Mouse (Mus musculus): ENCODE data around the gene Cutc. TPM values are rescaled to one million over a fixed set of nuclear protein-coding genes. Genes with fewer than 3 reads are reported as not detected.

The Cutc gene
- polyA plus RNA-seq, 1 experiment from 2014 or later: 10.8 TPM

DNA sequence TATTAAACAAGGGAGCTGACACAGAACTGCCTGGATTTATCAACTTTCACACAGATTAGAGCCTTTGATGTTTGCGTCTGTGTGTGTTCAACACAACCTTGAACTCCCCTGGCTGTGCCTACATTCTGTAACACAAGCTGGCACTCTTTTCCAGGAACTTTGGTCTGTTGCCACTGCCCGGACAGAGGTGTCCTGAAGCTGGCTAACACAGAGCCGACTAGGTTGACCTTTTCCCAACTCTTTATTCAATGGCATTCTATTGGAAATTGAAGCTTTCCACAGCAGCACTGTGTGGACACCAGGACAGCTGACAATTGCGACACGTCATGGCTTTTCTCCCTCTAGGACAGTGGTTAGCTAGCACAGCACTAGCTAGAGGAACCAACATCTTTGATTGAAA is 44.4 kb downstream of the Cutc start:
- no peaks in the 10 kb centered on the region for H3K9me3 ChIP-seq (replicated peaks; ENCODE audit: control insufficient read depth, low read length)
- no peak overlapping the region for H3K4me2 ChIP-seq (ENCODE audit: low read depth, low read length)
- H3K4me3 ChIP-seq (ENCODE audit: low read depth, low read length): no peak overlapping the region
- 42% methylated on average over 5 of the region's 5 CpGs for WGBS (ENCODE audit: insufficient replicate concordance)
- no peak overlapping the region for H3K27ac ChIP-seq (ENCODE audit: low read length)
- H3K9ac ChIP-seq (ENCODE audit: low read depth, low read length): no peak overlapping the region
- H3K27me3 ChIP-seq (ENCODE audit: control insufficient read depth, insufficient read depth, low read depth, low read length): no peaks in the 10 kb centered on the region
- H3K4me1 ChIP-seq (ENCODE audit: control insufficient read depth, low read depth, low read length): no peaks in the 10 kb centered on the region
- peak; percentile 91 for ATAC-seq (ENCODE audit: low read depth)
- no peaks in the 10 kb centered on the region for H3K36me3 ChIP-seq (ENCODE audit: control insufficient read depth, insufficient read depth)

DNA sequence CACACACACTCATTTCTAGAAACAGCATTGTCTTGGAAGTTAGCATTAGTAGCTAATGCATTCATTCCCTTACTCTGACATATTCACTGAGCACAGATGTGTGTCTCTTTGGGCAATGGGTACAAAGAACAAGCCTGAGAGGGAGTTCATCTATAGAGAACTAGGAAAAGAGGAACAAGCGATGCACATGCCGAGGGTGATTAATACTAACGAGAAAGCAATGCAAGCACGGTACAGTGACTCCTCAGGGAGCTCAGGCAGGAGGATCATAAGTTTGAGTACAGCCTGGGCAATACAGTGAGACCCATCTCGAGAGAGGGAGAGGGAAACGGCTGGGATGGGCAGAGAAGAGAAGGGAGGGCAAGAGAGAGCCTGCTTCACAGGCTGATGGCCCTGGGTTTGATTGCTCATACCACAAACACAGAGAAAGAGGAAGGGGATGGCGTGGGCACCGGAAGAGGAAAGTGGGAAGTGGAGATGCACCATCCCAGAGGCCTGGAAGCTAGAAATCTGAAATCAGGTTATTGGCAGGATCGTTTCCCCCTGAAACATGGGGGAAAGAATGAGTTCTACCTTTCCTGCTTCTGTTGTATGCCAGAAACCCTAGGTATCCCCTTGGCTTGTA is 48.7 kb downstream of the Cutc start:
- Histone ChIP-seq H3K27ac (ENCODE audit: low read length) (no peak overlapping the region), H3K9ac (ENCODE audit: low read depth, low read length) (no peak overlapping the region), H3K27me3 (ENCODE audit: control insufficient read depth, insufficient read depth, low read depth, low read length) (no peaks in the 10 kb centered on the region), H3K4me1 (ENCODE audit: control insufficient read depth, low read depth, low read length) (no peaks in the 10 kb centered on the region), H3K4me3 (ENCODE audit: low read depth, low read length) (no peak overlapping the region), H3K36me3 (ENCODE audit: control insufficient read depth, insufficient read depth) (no peaks in the 10 kb centered on the region), H3K4me2 (ENCODE audit: low read depth, low read length) (no peak overlapping the region), H3K9me3 (replicated peaks; ENCODE audit: control insufficient read depth, low read length) (no peaks in the 10 kb centered on the region)
- ATAC-seq (ENCODE audit: low read depth): no peak
- 20% methylated on average over 9 of the region's 9 CpGs for WGBS (ENCODE audit: insufficient replicate concordance)

DNA sequence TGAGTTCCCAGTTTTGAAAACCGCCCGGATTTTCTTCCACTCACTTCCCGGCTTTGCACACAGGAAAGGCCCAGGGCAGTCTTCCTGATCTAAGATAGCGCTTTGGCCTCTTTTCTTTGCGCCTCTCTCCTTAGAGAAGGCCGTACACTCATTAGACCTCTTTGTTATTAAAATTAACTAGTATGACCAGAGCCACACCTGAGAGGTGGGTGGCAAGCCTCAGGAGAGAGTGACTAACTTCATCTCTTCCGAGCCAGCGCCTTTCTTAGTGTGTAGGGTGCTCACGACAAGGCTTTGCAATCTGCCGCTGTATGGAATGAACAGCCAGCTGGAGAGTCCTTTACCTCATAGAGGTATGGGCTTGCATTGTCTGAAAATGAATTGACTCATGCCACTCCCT is 51.1 kb downstream of the Cutc start:
- Histone ChIP-seq H3K36me3 (ENCODE audit: control insufficient read depth, insufficient read depth) (no peaks in the 10 kb centered on the region), H3K9ac (ENCODE audit: low read depth, low read length) (no peak overlapping the region), H3K4me3 (ENCODE audit: low read depth, low read length) (no peak overlapping the region), H3K4me2 (ENCODE audit: low read depth, low read length) (no peak overlapping the region), H3K27ac (ENCODE audit: low read length) (no peak overlapping the region), H3K27me3 (ENCODE audit: control insufficient read depth, insufficient read depth, low read depth, low read length) (no peaks in the 10 kb centered on the region), H3K9me3 (replicated peaks; ENCODE audit: control insufficient read depth, low read length) (no peaks in the 10 kb centered on the region), H3K4me1 (ENCODE audit: control insufficient read depth, low read depth, low read length) (no peaks in the 10 kb centered on the region)
- no peak for ATAC-seq (ENCODE audit: low read depth)
- WGBS (ENCODE audit: insufficient replicate concordance): 72% methylated on average over 10 of the region's 10 CpGs

DNA sequence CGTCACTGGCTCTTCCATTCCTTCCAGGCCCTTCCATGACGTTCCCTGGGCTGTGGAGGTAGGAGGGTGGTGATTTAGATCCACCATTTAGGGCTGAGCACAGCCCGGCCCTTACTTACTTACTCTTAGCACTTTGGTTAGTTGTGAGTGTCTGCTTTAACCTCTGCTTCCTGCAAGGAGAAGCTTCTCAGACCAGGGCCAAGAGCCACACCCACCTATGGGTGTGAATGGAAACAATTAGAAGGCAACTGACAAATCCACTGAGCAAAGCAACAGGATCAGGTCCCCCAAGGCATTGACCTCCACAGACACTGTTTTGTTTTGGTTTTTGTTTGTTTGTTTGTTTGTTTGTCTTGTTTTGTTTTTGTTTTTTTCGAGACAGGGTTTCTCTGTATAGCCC is 56.5 kb downstream of the Cutc start:
- Histone ChIP-seq H3K9ac (ENCODE audit: low read depth, low read length) (no peak overlapping the region), H3K4me1 (ENCODE audit: control insufficient read depth, low read depth, low read length) (no peaks in the 10 kb centered on the region), H3K27ac (ENCODE audit: low read length) (no peak overlapping the region), H3K36me3 (ENCODE audit: control insufficient read depth, insufficient read depth) (no peaks in the 10 kb centered on the region), H3K27me3 (ENCODE audit: control insufficient read depth, insufficient read depth, low read depth, low read length) (no peaks in the 10 kb centered on the region), H3K4me2 (ENCODE audit: low read depth, low read length) (no peak overlapping the region), H3K4me3 (ENCODE audit: low read depth, low read length) (no peak overlapping the region), H3K9me3 (replicated peaks; ENCODE audit: control insufficient read depth, low read length) (no peaks in the 10 kb centered on the region)
- 33% methylated on average over 4 of the region's 4 CpGs for WGBS (ENCODE audit: insufficient replicate concordance)
- no peak for ATAC-seq (ENCODE audit: low read depth)

DNA sequence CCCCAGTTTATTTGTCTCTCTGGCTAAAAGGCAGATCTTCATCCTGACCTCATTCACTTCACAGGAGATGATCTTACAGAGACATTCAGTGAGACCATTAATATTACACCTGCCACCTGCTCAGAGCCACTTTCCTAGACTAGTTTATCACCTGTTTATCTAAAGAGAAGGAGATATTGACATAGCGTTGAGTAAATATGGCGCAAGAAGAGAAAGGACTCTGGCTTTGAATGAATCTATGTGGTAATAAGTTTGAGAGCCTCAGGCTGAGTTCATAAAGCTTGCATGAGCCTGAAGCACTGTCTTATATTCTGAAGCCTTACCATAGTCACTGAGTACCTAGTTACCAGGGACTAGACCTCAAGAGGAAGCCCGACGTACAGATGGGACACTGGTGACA is 58.6 kb downstream of the Cutc start:
- Histone ChIP-seq H3K4me2 (ENCODE audit: low read depth, low read length) (no peak overlapping the region), H3K9me3 (replicated peaks; ENCODE audit: control insufficient read depth, low read length) (no peaks in the 10 kb centered on the region), H3K4me1 (ENCODE audit: control insufficient read depth, low read depth, low read length) (no peaks in the 10 kb centered on the region), H3K27ac (ENCODE audit: low read length) (no peak overlapping the region), H3K27me3 (ENCODE audit: control insufficient read depth, insufficient read depth, low read depth, low read length) (no peaks in the 10 kb centered on the region), H3K9ac (ENCODE audit: low read depth, low read length) (no peak overlapping the region), H3K4me3 (ENCODE audit: low read depth, low read length) (no peak overlapping the region), H3K36me3 (ENCODE audit: control insufficient read depth, insufficient read depth) (no peaks in the 10 kb centered on the region)
- peak; percentile 62 for ATAC-seq (ENCODE audit: low read depth)
- 70% methylated on average over 4 of the region's 4 CpGs for WGBS (ENCODE audit: insufficient replicate concordance)

DNA sequence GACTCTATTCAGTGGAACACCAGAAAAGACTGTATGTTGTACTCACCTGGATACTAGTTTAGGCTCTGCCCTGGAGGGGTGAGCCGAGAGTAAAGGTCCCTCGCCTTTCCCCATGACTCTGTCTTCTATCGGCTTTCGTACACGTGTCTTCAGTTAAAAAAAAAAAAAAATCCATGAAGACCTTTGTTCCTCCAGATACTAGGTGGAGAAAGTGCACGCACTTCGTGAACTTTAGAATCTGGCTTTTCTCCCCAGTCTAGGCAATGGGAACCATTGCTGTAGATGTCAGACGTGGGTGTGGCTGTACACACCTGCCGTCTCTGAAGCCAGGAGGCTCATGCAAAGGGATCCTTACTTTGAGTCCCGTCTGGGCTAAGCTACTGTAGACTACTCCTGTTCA is 60.5 kb downstream of the Cutc start:
- Histone ChIP-seq H3K4me2 (ENCODE audit: low read depth, low read length) (no peak overlapping the region), H3K9ac (ENCODE audit: low read depth, low read length) (no peak overlapping the region), H3K4me1 (ENCODE audit: control insufficient read depth, low read depth, low read length) (no peaks in the 10 kb centered on the region), H3K27me3 (ENCODE audit: control insufficient read depth, insufficient read depth, low read depth, low read length) (no peaks in the 10 kb centered on the region), H3K9me3 (replicated peaks; ENCODE audit: control insufficient read depth, low read length) (no peaks in the 10 kb centered on the region), H3K27ac (ENCODE audit: low read length) (no peak overlapping the region), H3K4me3 (ENCODE audit: low read depth, low read length) (no peak overlapping the region), H3K36me3 (ENCODE audit: control insufficient read depth, insufficient read depth) (no peaks in the 10 kb centered on the region)
- WGBS (ENCODE audit: insufficient replicate concordance): 63% methylated on average over 10 of the region's 10 CpGs
- peak; percentile 41; the same call in 1 of the 2 replicates for ATAC-seq (ENCODE audit: low read depth)

DNA sequence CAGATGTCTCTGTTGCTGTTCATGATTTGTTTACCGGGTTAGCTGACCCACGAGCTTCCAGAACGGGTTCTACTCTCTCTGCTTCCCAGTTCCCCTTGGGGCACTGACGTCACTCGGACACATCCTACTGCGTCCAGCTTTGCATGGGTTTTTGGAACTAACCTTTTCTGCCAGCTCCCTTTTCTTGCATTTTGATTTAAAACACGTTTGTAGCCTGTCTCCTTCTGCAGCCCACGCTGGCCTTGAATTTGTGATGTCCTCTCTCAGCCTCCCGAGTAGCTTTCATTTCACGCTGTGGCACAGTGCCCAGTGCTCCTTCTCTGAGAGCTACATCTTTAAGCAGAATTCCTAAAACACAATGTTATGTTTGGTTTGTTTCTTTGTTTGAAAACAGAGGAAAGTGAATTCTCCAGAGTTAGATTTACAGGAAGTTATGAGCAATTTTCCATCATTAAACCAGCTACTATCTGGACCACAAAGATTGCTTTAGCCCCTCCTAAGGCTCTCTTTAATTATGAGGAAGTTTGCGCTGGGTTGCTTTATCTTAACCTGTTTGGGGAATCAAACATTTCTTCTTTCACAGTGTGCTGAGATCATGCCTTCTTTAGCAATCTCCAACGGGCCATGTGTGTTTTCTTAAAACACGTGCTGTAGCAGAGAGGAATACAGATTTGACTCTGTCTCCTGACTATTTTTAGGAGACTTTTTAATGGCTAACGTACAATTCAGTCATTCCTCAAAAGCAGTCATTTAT is 63.0 kb downstream of the Cutc start:
- Histone ChIP-seq H3K4me2 (ENCODE audit: low read depth, low read length) (no peak overlapping the region), H3K4me1 (ENCODE audit: control insufficient read depth, low read depth, low read length) (no peaks in the 10 kb centered on the region), H3K9me3 (replicated peaks; ENCODE audit: control insufficient read depth, low read length) (no peaks in the 10 kb centered on the region), H3K27me3 (ENCODE audit: control insufficient read depth, insufficient read depth, low read depth, low read length) (no peaks in the 10 kb centered on the region), H3K27ac (ENCODE audit: low read length) (no peak overlapping the region), H3K9ac (ENCODE audit: low read depth, low read length) (no peak overlapping the region), H3K36me3 (ENCODE audit: control insufficient read depth, insufficient read depth) (no peaks in the 10 kb centered on the region), H3K4me3 (ENCODE audit: low read depth, low read length) (no peak overlapping the region)
- no peak for ATAC-seq (ENCODE audit: low read depth)
- WGBS (ENCODE audit: insufficient replicate concordance): 45% methylated on average over 14 of the region's 14 CpGs

Other genes with a start within 250 kb of the Cutc start
- 25.3 and 28.0 TPM in 2 replicates for gene Got1, start 228.4 kb upstream of the Cutc start, polyA plus RNA-seq (2015; fragmentation: Nextera tagmentation; extraction: Ambion mirVana)
- 0.11 and 0.32 TPM in 2 replicates for gene Nkx2-3, start 140.7 kb upstream of the Cutc start, polyA plus RNA-seq (2015; fragmentation: Nextera tagmentation; extraction: Ambion mirVana)
- gene Slc25a28, start 78.1 kb upstream of the Cutc start, polyA plus RNA-seq (2015; fragmentation: Nextera tagmentation; extraction: Ambion mirVana): 3.8 and 4.8 TPM in 2 replicates
- 2.2 and 2.5 TPM in 2 replicates for gene Entpd7, start 63.3 kb upstream of the Cutc start, polyA plus RNA-seq (2015; fragmentation: Nextera tagmentation; extraction: Ambion mirVana)
- gene Cox15, start within 50 bp of the Cutc start, polyA plus RNA-seq (2015; fragmentation: Nextera tagmentation; extraction: Ambion mirVana): 5.2 and 5.3 TPM in 2 replicates
- 10.7 and 13.6 TPM in 2 replicates for gene Abcc2, start 29.2 kb downstream of the Cutc start, polyA plus RNA-seq (2015; fragmentation: Nextera tagmentation; extraction: Ambion mirVana)
- 2.8 and 3.2 TPM in 2 replicates for gene Dnmbp, start 187.2 kb downstream of the Cutc start, polyA plus RNA-seq (2015; fragmentation: Nextera tagmentation; extraction: Ambion mirVana)
- 97.2 and 112 TPM in 2 replicates for gene Cpn1, start 233.6 kb downstream of the Cutc start, polyA plus RNA-seq (2015; fragmentation: Nextera tagmentation; extraction: Ambion mirVana)